Mouse (Mus musculus): ENCODE results near the gene Cacnb2. TPM values are rescaled to one million over a fixed set of nuclear protein-coding genes. Genes with fewer than 3 reads are reported as not detected.

The Cacnb2 gene
- polyA plus RNA-seq, 1 experiment from 2014 or later: 3.3 TPM

- Histone ChIP-seq H3K4me3 (no peak overlapping the region), H3K27me3 (no peaks in the 10 kb centered on the region), H3K9ac (replicated peaks) (no peak overlapping the region), H3K4me2 (replicated peaks) (no peak overlapping the region), H3K4me1 (no peaks in the 10 kb centered on the region), H3K27ac (replicated peaks) (no peak overlapping the region), H3K9me3 (no peaks in the 10 kb centered on the region), H3K36me3 (no peaks in the 10 kb centered on the region)
- WGBS: 3% methylated on average over 1 of the region's 1 CpGs
- ATAC-seq (replicated peaks): 0 out of 2 replicates have a peak, but pooled peaks have one; percentile 23
Observed at GRCm38 (mm10) chr2:14665213-14665612, 62.3 kb downstream of the Cacnb2 start.

- no peak overlapping the region for H3K4me3 ChIP-seq
- no peaks in the 10 kb centered on the region for H3K27me3 ChIP-seq
- no peaks in the 10 kb centered on the region for H3K36me3 ChIP-seq
- ATAC-seq (replicated peaks): no peak
- no peak overlapping the region for H3K27ac ChIP-seq (replicated peaks)
- H3K9ac ChIP-seq (replicated peaks): no peak overlapping the region
- no peaks in the 10 kb centered on the region for H3K9me3 ChIP-seq
- H3K4me1 ChIP-seq: no peaks in the 10 kb centered on the region
- 97% methylated on average over 8 of the region's 8 CpGs for WGBS
- no peak overlapping the region for H3K4me2 ChIP-seq (replicated peaks)
Observed at GRCm38 (mm10) chr2:14672117-14672516, 69.2 kb downstream of the Cacnb2 start.

GRCm38 (mm10) chr2:14676885-14677516 is 74.1 kb downstream of the Cacnb2 start:
- Histone ChIP-seq H3K27ac (replicated peaks) (no peak overlapping the region), H3K4me1 (no peaks in the 10 kb centered on the region), H3K9ac (replicated peaks) (no peak overlapping the region), H3K4me2 (replicated peaks) (no peak overlapping the region), H3K27me3 (no peaks in the 10 kb centered on the region), H3K4me3 (no peak overlapping the region), H3K36me3 (no peaks in the 10 kb centered on the region), H3K9me3 (no peaks in the 10 kb centered on the region)
- WGBS: 20% methylated on average over 6 of the region's 6 CpGs
- peak; percentile 69 for ATAC-seq (replicated peaks)

GRCm38 (mm10) chr2:14684231-14684630 is 81.3 kb downstream of the Cacnb2 start:
- Histone ChIP-seq H3K4me3 (no peak overlapping the region), H3K4me2 (replicated peaks) (no peak overlapping the region), H3K9me3 (no peaks in the 10 kb centered on the region), H3K9ac (replicated peaks) (no peak overlapping the region), H3K27me3 (no peaks in the 10 kb centered on the region), H3K4me1 (no peaks in the 10 kb centered on the region), H3K36me3 (no peaks in the 10 kb centered on the region), H3K27ac (replicated peaks) (no peak overlapping the region)
- ATAC-seq (replicated peaks): no peak

GRCm38 (mm10) chr2:14702973-14703645 is 100.2 kb downstream of the Cacnb2 start:
- Histone ChIP-seq H3K36me3 (no peaks in the 10 kb centered on the region), H3K27ac (replicated peaks) (no peak overlapping the region), H3K4me2 (replicated peaks) (no peak overlapping the region), H3K9me3 (no peaks in the 10 kb centered on the region), H3K4me1 (no peaks in the 10 kb centered on the region), H3K4me3 (no peak overlapping the region), H3K27me3 (no peaks in the 10 kb centered on the region), H3K9ac (replicated peaks) (no peak overlapping the region)
- peak; percentile 57 for ATAC-seq (replicated peaks)
- WGBS: 82% methylated on average over 1 of the region's 1 CpGs

- ATAC-seq (replicated peaks): peak; percentile 46
- no peak overlapping the region for H3K9ac ChIP-seq (replicated peaks)
- WGBS: 92% methylated on average over 4 of the region's 4 CpGs
- H3K9me3 ChIP-seq: no peaks in the 10 kb centered on the region
- H3K27me3 ChIP-seq: no peaks in the 10 kb centered on the region
- H3K4me3 ChIP-seq: no peak overlapping the region
- no peak overlapping the region for H3K4me2 ChIP-seq (replicated peaks)
- no peaks in the 10 kb centered on the region for H3K36me3 ChIP-seq
- no peaks in the 10 kb centered on the region for H3K4me1 ChIP-seq
- H3K27ac ChIP-seq (replicated peaks): no peak overlapping the region
Observed at GRCm38 (mm10) chr2:14703676-14704075, 100.8 kb downstream of the Cacnb2 start.

- 88% methylated on average over 8 of the region's 8 CpGs for WGBS
- H3K27ac ChIP-seq (replicated peaks): no peak overlapping the region
- H3K9ac ChIP-seq (replicated peaks): no peak overlapping the region
Observed at GRCm38 (mm10) chr2:14710247-14710646, 107.4 kb downstream of the Cacnb2 start.

GRCm38 (mm10) chr2:14711751-14712150 is 108.9 kb downstream of the Cacnb2 start:
- no peaks in the 10 kb centered on the region for H3K9me3 ChIP-seq
- no peak overlapping the region for H3K4me2 ChIP-seq (replicated peaks)
- no peaks in the 10 kb centered on the region for H3K4me1 ChIP-seq
- H3K4me3 ChIP-seq: no peak overlapping the region
- WGBS: 95% methylated on average over 2 of the region's 2 CpGs
- H3K9ac ChIP-seq (replicated peaks): no peak overlapping the region
- no peak overlapping the region for H3K27ac ChIP-seq (replicated peaks)
- ATAC-seq (replicated peaks): peak; percentile 70
- H3K27me3 ChIP-seq: no peaks in the 10 kb centered on the region
- no peaks in the 10 kb centered on the region for H3K36me3 ChIP-seq

More at GRCm38 (mm10) chr2:14710247-14710646, 107.4 kb downstream of the Cacnb2 start:
- Histone ChIP-seq H3K4me2 (replicated peaks) (no peak overlapping the region), H3K4me1 (no peaks in the 10 kb centered on the region), H3K27me3 (no peaks in the 10 kb centered on the region), H3K9me3 (no peaks in the 10 kb centered on the region), H3K4me3 (no peak overlapping the region), H3K36me3 (no peaks in the 10 kb centered on the region)
- no peak for ATAC-seq (replicated peaks)

GRCm38 (mm10) chr2:14713049-14713448 is 110.2 kb downstream of the Cacnb2 start:
- no peaks in the 10 kb centered on the region for H3K27me3 ChIP-seq
- no peaks in the 10 kb centered on the region for H3K9me3 ChIP-seq
- no peak overlapping the region for H3K4me2 ChIP-seq (replicated peaks)
- no peak overlapping the region for H3K9ac ChIP-seq (replicated peaks)
- no peak overlapping the region for H3K4me3 ChIP-seq
- ATAC-seq (replicated peaks): no peak
- WGBS: 88% methylated on average over 3 of the region's 3 CpGs
- H3K4me1 ChIP-seq: no peaks in the 10 kb centered on the region
- no peak overlapping the region for H3K27ac ChIP-seq (replicated peaks)
- no peaks in the 10 kb centered on the region for H3K36me3 ChIP-seq

- H3K4me3 ChIP-seq: no peak overlapping the region
Observed at GRCm38 (mm10) chr2:14716666-14717065, 113.8 kb downstream of the Cacnb2 start.

GRCm38 (mm10) chr2:14719119-14719718 is 116.3 kb downstream of the Cacnb2 start:
- Histone ChIP-seq H3K9ac (replicated peaks) (no peak overlapping the region), H3K36me3 (no peaks in the 10 kb centered on the region), H3K27me3 (no peaks in the 10 kb centered on the region), H3K27ac (replicated peaks) (no peak overlapping the region), H3K4me2 (replicated peaks) (no peak overlapping the region), H3K4me3 (no peak overlapping the region), H3K4me1 (no peaks in the 10 kb centered on the region), H3K9me3 (no peaks in the 10 kb centered on the region)
- ATAC-seq (replicated peaks): no peak
- 93% methylated on average over 9 of the region's 9 CpGs for WGBS

More at GRCm38 (mm10) chr2:14716666-14717065, 113.8 kb downstream of the Cacnb2 start:
- H3K4me2 ChIP-seq (replicated peaks): no peak overlapping the region
- ATAC-seq (replicated peaks): no peak
- no peaks in the 10 kb centered on the region for H3K4me1 ChIP-seq
- H3K9ac ChIP-seq (replicated peaks): no peak overlapping the region
- H3K27ac ChIP-seq (replicated peaks): no peak overlapping the region
- no peaks in the 10 kb centered on the region for H3K9me3 ChIP-seq
- no peaks in the 10 kb centered on the region for H3K36me3 ChIP-seq
- H3K27me3 ChIP-seq: no peaks in the 10 kb centered on the region
- 11% methylated on average over 1 of the region's 1 CpGs for WGBS

- no peaks in the 10 kb centered on the region for H3K4me1 ChIP-seq
- H3K27me3 ChIP-seq: no peaks in the 10 kb centered on the region
- no peak overlapping the region for H3K27ac ChIP-seq (replicated peaks)
- H3K36me3 ChIP-seq: no peaks in the 10 kb centered on the region
- H3K4me2 ChIP-seq (replicated peaks): no peak overlapping the region
- no peak overlapping the region for H3K4me3 ChIP-seq
- no peak for ATAC-seq (replicated peaks)
- no peak overlapping the region for H3K9ac ChIP-seq (replicated peaks)
- H3K9me3 ChIP-seq: no peaks in the 10 kb centered on the region
Observed at GRCm38 (mm10) chr2:14725437-14725836, 122.5 kb downstream of the Cacnb2 start.

Measured in forebrain, embryonic 15.5 days (tissue).